Mouse (Mus musculus): ENCODE results near the gene Vapb.

Gene Vapb

GRCm38 (mm10) chr2:173734426-173734825 is 2.9 kb upstream of the Vapb start:
- no peak for DNase-seq (ENCODE audit: extremely low spot score, low read depth, low spot score)

DNA sequence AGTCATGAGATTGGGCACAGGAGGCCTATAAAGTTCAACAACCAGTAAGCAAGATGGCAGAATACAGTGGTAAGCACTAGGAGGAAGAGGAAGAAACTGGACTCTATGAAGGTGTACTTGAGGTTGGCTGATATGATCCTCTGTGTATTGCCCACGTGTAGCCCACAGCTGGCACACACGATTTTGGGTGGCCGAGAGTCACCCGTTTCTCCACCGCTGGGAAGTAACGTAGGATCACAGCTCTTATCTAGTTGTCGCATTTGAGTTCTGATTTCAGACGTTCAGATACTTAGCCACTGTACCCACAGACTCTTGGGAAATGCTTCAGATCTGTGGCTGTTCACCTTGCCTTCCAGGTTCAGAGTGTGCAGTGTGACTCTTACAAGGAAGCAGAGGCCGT is 921 bp downstream of the Vapb start:
- DNase-seq (ENCODE audit: extremely low spot score, low read depth, low spot score): no peak

DNA sequence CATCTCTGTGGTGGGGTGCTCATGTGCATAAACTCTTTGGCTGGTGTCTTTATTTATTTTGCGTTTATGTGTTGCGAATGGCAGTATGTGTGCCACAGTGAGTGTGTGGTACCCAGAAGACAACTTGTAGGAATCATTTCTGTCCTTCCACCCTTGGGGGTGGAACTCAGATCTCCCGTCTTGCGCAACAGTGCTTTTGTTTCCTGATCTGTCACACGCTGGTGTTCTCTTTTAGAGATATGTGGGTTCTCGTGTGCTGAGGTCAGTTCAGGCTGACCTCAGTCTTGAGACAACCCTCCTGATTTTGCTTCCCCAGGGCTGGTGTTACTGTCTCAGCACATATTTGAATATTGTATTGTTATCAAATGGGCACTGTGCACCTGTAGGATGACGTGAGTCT is 1.8 kb downstream of the Vapb start:
- DNase-seq (ENCODE audit: extremely low spot score, low read depth, low spot score): no peak

DNA sequence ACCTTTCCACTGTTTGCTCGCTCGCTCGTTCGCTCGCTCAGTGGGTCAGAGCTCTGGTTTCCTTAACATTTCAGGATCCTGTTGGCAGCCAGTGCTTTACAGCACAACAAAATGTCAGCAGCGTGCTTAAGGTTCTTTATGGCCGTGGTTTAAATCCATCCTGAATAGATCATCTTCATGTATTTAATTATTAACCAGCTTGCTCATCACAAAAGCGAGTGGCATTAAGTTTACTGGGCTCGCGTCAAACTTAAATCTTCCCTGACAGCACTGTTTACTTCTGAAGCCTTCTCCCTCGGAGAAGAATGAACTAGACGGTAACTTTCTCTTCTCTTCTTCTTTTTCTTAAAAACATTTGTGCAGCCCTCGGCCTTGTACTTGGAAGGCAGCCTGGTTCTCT is 4.8 kb downstream of the Vapb start:
- no peak for DNase-seq (ENCODE audit: extremely low spot score, low read depth, low spot score)

- DNase-seq (ENCODE audit: extremely low spot score, low read depth, low spot score): no peak
These were observed 5.4 kb downstream of the Vapb start for GRCm38 (mm10) chr2:173742744-173743143.

GRCm38 (mm10) chr2:173744070-173744815 is 6.9 kb downstream of the Vapb start:
- DNase-seq (ENCODE audit: extremely low spot score, low read depth, low spot score): no peak

GRCm38 (mm10) chr2:173748961-173749659 is 11.8 kb downstream of the Vapb start:
- no peak for DNase-seq (ENCODE audit: extremely low spot score, low read depth, low spot score)

DNA sequence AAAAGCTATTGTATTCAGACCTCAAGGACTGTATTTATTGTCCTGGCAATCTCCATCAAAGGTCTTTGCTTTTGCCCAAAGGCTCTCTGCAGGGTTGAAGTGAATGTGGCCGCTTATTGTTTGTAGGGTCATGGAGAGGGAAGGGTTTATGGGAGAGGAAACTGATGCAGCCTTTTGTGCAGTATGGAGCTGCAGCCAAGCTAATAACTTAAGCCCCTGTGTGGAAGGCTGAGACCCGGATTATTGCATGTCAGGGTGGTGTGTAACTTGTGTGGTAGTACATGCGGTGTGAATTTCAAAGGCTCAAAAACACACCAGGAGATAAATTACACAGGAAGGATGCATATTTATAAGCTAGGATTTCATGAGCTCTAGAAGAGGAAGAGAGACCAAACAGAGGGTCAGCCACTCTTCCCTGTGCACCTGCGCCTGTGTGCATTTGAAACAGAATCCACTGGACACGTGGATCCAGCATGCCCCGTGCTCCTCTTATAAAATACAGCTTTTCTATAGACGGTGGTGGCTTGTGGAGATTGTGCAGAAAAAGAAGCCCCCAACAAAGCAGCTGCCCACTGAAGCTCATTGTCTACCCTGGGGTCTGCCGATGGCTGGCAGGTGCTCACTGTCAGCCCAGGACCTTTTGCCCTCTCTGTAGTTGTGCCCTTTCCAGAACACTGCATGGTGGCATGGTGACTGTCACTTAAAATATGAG is 18.3 kb downstream of the Vapb start:
- no peak for DNase-seq (ENCODE audit: extremely low spot score, low read depth, low spot score)

DNA sequence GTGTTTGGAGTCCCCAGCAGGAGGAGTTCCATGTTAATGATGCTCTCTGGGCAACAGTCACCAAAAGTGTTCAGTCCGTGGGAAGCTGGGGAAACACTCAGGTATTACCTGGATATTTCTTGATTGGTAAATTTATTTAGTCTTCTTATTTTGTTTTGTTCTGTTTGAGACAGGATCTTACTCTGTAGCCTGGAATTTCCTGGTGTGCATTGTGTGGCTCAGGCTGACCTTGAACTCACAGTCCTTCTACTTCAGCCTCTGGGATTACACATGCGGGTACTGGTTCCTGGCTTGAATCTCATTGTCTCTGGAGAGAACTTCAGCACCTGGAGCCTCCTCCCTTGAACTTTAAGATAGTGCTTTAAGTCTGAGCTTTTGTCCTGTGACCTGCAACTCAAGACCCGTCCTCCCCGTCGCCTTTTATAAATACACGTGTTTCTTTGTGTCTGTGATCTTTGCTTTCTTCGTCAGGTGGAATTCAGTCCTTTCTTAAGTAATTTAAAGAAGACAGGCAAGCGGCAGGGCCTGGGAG is 20.4 kb downstream of the Vapb start:
- DNase-seq (ENCODE audit: extremely low spot score, low read depth, low spot score): no peak

- no peak for DNase-seq (ENCODE audit: extremely low spot score, low read depth, low spot score)
These were observed 23.3 kb downstream of the Vapb start for GRCm38 (mm10) chr2:173760607-173761006.

DNA sequence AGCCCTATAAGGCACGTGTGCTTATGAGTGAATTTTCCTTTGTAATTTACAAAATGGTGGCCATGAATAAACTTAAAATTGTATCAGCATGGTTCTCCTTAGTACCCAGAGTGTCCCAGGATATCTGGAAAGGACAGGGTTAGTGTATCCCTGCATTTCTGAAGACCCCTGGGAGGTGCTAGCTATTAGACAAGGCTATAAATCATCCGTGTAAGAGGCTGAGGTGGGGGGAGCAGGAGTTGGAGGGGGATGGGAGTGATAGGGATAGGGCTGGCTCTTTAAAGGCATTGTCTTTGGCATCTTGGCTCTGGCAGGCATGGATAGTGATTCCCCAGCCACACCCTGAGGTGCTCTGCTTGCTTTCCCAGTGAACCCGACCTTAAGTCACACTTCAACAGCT is 27.3 kb downstream of the Vapb start:
- no peak for DNase-seq (ENCODE audit: extremely low spot score, low read depth, low spot score)

- no peak for DNase-seq (ENCODE audit: extremely low spot score, low read depth, low spot score)
These were observed 30.8 kb downstream of the Vapb start for GRCm38 (mm10) chr2:173767959-173768595.

GRCm38 (mm10) chr2:173769183-173769582 is 31.9 kb downstream of the Vapb start:
- no peak for DNase-seq (ENCODE audit: extremely low spot score, low read depth, low spot score)

GRCm38 (mm10) chr2:173770620-173771019 is 33.3 kb downstream of the Vapb start:
- no peak for DNase-seq (ENCODE audit: extremely low spot score, low read depth, low spot score)

DNA sequence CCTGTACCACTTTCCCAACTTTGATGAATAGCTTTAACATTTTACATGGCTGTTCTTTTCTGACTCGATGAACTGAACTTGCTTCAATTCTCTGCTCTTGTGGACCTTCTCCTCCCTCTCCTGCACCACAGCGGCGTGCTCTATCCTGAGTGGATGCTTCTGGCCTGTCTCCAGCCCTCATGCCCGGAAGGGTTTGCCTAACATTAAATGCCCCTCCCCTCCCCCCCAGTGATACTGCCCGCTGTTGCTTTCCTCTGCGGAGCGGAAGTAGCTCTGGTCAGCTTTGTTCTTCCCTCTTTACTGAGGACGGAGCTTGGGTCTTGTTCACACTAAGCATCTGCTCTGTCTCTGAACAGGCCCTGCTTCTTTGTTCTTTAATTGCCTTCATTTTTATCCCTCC is 34.4 kb downstream of the Vapb start:
- no peak for DNase-seq (ENCODE audit: extremely low spot score, low read depth, low spot score)

DNA sequence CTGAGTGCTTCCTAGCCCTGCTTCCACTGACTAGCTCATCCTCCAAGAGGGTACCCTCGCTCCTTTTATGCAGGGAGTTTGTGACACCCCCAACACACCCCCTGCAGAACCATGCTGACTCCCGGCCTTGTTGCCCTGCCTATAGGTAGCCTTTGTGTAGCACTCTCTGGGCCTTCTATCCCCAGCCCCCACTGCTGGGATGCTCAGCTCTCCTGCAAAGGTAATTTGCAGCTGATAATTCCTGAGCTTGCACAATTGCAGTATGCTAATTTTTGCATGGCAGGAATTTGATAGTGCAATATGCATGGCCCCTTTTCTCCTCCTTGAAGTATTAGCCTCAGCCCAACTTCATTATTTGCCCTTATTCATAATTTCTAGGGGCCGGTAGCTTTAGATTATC is 38.2 kb downstream of the Vapb start:
- no peak for DNase-seq (ENCODE audit: extremely low spot score, low read depth, low spot score)

GRCm38 (mm10) chr2:173776108-173776507 is 38.8 kb downstream of the Vapb start:
- DNase-seq (ENCODE audit: extremely low spot score, low read depth, low spot score): no peak

DNA sequence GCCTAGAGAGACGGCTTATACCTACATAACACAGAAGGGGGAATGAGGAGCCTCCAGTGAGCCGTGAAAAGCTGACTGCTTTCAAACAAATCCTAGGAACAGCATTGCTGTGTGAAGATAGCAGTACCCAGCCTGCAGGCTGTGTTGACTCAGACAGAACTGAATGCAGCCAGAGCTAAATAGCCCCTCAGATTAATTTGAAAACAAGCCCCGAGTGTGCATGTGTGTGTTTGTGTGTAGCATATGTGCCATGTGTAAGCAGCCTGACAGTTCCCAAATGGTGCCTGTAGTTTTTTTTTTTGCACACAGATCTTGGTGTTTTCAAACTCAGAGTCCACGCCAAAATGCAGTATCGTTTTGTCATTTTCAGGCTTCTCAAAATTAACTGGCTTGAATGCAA is 43.6 kb downstream of the Vapb start:
- no peak for DNase-seq (ENCODE audit: extremely low spot score, low read depth, low spot score)

DNA sequence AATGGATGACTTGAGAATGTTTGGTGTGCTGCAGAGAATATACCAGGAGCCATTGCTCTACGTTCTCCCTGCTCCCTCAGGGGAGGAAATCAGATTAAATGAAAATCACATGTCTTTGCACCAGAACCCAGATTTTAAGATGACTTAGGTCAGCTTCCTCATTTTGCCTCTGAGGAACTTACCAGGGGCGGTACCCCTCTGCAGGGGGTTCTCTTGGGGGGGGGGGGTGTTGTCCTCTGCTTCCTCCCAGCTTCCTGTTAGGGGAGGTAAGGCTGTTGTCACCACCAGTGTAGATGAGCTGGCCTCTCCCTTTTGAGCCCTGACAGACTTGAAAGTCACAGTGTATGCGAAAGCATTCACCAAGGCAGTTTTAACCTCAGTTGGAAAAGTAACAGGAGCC is 47.1 kb downstream of the Vapb start:
- DNase-seq (ENCODE audit: extremely low spot score, low read depth, low spot score): no peak

- no peak for DNase-seq (ENCODE audit: extremely low spot score, low read depth, low spot score)
These were observed 47.6 kb downstream of the Vapb start for GRCm38 (mm10) chr2:173784884-173785283.

Measured in hindlimb bud, embryonic 11.5 days (tissue).